Mouse (Mus musculus) heart, embryonic 14.5 days (tissue): Measurements from ENCODE around the gene Traip. TPM values are rescaled to one million over a fixed set of nuclear protein-coding genes. Genes with fewer than 3 reads are reported as not detected.

Experiments used
- ATAC-seq: fragments of 200-750 bp; cut with Nextera tagmentation; 2 replicates; pipeline ENCODE4 v1.8.0; 2017; ENCODE audit warnings: low read depth, moderate TSS enrichment; ENCODE audit not compliant: insufficient number of reproducible peaks, insufficient read depth, low FRiP score
- H3K27ac ChIP-seq, 2 experiments: fragments of 200-500 bp in 1 of 2; fragments of 300-500 bp in 1 of 2; sonication (generic) in 1 of 2; replicated peaks in 1 of 2; 2 replicates each; pipeline ENCODE4 v1.5.1; 2012 to 2014; ENCODE audit warnings: low read depth in 2 of 2, low read length in 2 of 2, control low read depth in 1 of 2, mild to moderate bottlenecking in 1 of 2, mixed read lengths in 1 of 2; ENCODE audit not compliant: control insufficient read depth in 1 of 2, insufficient read depth in 1 of 2
- H3K27me3 ChIP-seq: fragments of 300-500 bp; sonication (generic); 2 replicates; pipeline ENCODE4 v1.6.1; 2014; ENCODE audit warnings: mild to moderate bottlenecking, low read length, control low read depth; ENCODE audit not compliant: control insufficient read depth, insufficient read depth
- H3K36me3 ChIP-seq: fragments of 300-500 bp; sonication (generic); 2 replicates; pipeline ENCODE4 v1.6.1; 2014; ENCODE audit warnings: mild to moderate bottlenecking, control low read depth, low read length, mixed read lengths; ENCODE audit not compliant: control insufficient read depth, insufficient read depth
- H3K4me1 ChIP-seq, 2 experiments: fragments of 200-500 bp in 1 of 2; fragments of 300-500 bp in 1 of 2; sonication (generic) in 1 of 2; 2 replicates each; pipeline ENCODE4 v1.6.1; 2012 to 2014; ENCODE audit warnings: low read length in 2 of 2, control low read depth in 1 of 2, mixed read lengths in 1 of 2; ENCODE audit not compliant: control insufficient read depth in 2 of 2, insufficient read depth in 2 of 2
- H3K4me2 ChIP-seq: fragments of 300-500 bp; sonication (generic); 2 replicates; pipeline ENCODE4 v1.6.1; 2014; ENCODE audit warnings: mild to moderate bottlenecking, low read length
- H3K4me3 ChIP-seq, 2 experiments: fragments of 200-500 bp in 1 of 2; fragments of 300-500 bp in 1 of 2; sonication (generic) in 1 of 2; 2 replicates each; pipeline ENCODE4 v1.5.1; 2012 to 2014; ENCODE audit warnings: low read length in 2 of 2, mild to moderate bottlenecking in 2 of 2, control low read depth in 1 of 2, low read depth in 1 of 2, moderate library complexity in 1 of 2; ENCODE audit not compliant: control insufficient read depth in 1 of 2, insufficient read depth in 1 of 2
- H3K9ac ChIP-seq: fragments of 300-500 bp; sonication (generic); 2 replicates; pipeline ENCODE4 v1.6.1; 2014; ENCODE audit warnings: mild to moderate bottlenecking, low read length
- H3K9me3 ChIP-seq: fragments of 300-500 bp; sonication (generic); 2 replicates; pipeline ENCODE4 v1.6.1; 2016; ENCODE audit warnings: low read length, control low read depth; ENCODE audit not compliant: control insufficient read depth
- WGBS: fragments of 180-500 bp; shearing (Covaris S2); extraction: QIAGEN DNeasy Blood & Tissue Kit; methylation state at CpG from one replicate; pipeline ENCODE4 v1.1.7; 2014; 5-methylcytosine and 5-hydroxymethylcytosine counted together
- polyA plus RNA-seq: library from polyadenylated mRNA; unstranded; fragments of >200 nt; fragmentation: Nextera tagmentation; extraction: Ambion mirVana; gene quantifications from 2 replicates; pipeline ENCODE4 v1.2.1, GENCODE M21; 2014

Gene Traip
- polyA plus RNA-seq, 1 experiment from 2014 or later: 8.6 TPM

DNA sequence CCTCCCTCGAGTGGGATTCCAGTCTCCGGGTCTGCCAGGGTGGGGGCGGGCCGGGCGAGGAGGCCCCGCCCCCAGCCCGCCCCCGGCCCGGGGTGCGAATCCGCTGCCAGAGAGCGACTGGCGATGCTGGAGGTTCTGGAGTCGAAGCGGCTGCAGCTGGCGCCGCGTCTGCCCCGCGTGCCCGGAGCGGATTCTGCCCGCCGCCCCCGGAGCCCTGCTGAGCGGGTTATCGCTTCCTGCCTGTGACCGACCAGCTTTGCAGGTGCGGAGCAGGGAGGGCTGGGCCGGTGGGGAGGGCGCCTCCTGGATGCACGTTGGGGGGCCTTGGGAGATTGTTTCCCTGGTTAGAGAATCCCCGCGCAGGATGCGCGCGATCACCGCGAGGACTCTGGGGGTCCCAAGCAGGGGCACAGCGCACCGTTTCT is 14.1 kb upstream of the Traip start:
- Histone ChIP-seq H3K27me3 (peaks cover 47% of the 10 kb centered on the region), H3K4me1 (peaks cover 0 to 13% of the 10 kb centered on the region in 2 experiments; a peak in 2 of 4 replicates), H3K9me3 (no peaks in the 10 kb centered on the region), H3K4me2 (peak overlapping the region; percentile 90), H3K27ac (no peak overlapping the region), H3K9ac (peak overlapping the region; percentile 68), H3K36me3 (no peaks in the 10 kb centered on the region), H3K4me3 (peak overlapping the region; percentile 42 to 49)
- 1% methylated on average over 41 of the region's 41 CpGs for WGBS
- ATAC-seq: no peak

DNA sequence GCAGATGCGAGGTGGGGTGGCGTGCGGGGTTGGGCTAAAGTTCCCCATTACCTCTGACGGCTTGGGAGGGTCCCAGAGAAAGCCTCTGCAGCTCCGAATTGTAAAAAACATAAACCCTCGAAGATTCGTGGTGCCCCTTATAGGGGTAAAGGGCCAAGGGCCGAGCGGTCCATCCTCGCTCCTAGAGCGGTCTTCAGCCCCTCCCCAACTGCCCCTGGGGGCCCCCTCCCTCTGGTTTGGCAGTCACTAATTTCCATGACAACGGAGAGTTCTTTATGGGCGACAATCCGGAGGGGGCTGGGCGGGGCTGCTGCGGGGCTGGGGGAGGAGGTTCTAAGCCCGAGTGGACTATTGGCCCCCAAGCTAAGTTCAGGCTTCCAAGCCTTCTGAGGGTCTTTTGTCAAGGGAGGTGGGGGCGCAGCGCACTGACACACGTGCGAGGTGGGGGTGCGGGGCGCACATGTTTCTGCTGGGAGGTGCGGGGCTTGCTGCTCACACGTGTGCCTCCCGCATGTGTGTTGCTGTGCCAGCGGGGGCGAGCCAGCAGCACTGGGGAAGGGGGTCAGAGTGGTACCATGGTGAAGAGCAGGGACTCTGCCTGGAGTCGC is 13.6 kb upstream of the Traip start:
- H3K27me3 ChIP-seq: peaks cover 47% of the 10 kb centered on the region
- peaks cover 0 to 13% of the 10 kb centered on the region in 2 experiments; a peak in 2 of 4 replicates for H3K4me1 ChIP-seq
- H3K36me3 ChIP-seq: no peaks in the 10 kb centered on the region
- no peak for ATAC-seq
- H3K27ac ChIP-seq: no peak overlapping the region
- peak overlapping the region; percentile 42 to 49 for H3K4me3 ChIP-seq
- peak overlapping the region; percentile 90 for H3K4me2 ChIP-seq
- WGBS: 5% methylated on average over 29 of the region's 29 CpGs
- no peaks in the 10 kb centered on the region for H3K9me3 ChIP-seq
- H3K9ac ChIP-seq: peak overlapping the region; percentile 68

DNA sequence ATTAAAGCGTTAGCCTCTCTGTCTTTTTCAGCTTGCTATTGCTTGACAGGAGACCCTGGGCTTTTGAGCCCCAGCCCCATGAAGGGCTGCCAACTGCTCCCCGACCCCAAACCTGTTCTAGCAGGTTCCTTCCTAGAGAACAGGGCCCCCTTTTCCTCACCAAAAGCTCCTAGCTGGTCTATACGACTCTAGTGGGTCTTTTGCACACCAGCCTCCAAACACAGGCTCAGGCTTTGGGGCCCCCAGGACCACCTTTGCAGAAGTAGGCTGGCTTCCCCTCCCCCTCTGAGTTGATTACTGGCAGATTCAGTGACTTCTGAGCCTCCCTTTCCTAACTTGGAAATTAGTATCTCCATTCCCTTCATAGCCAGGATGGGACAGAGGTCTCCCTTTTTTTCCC is 13.1 kb upstream of the Traip start:
- Histone ChIP-seq H3K36me3 (no peaks in the 10 kb centered on the region), H3K4me2 (0 out of 2 replicates have a peak overlapping the region, but pooled peaks have one; percentile 90), H3K4me3 (no peak overlapping the region), H3K9ac (no peak overlapping the region), H3K27ac (no peak overlapping the region), H3K4me1 (peaks cover 0 to 13% of the 10 kb centered on the region in 2 experiments; a peak in 2 of 4 replicates), H3K9me3 (no peaks in the 10 kb centered on the region), H3K27me3 (peaks cover 47% of the 10 kb centered on the region)
- 27% methylated on average over 3 of the region's 3 CpGs for WGBS
- no peak for ATAC-seq

DNA sequence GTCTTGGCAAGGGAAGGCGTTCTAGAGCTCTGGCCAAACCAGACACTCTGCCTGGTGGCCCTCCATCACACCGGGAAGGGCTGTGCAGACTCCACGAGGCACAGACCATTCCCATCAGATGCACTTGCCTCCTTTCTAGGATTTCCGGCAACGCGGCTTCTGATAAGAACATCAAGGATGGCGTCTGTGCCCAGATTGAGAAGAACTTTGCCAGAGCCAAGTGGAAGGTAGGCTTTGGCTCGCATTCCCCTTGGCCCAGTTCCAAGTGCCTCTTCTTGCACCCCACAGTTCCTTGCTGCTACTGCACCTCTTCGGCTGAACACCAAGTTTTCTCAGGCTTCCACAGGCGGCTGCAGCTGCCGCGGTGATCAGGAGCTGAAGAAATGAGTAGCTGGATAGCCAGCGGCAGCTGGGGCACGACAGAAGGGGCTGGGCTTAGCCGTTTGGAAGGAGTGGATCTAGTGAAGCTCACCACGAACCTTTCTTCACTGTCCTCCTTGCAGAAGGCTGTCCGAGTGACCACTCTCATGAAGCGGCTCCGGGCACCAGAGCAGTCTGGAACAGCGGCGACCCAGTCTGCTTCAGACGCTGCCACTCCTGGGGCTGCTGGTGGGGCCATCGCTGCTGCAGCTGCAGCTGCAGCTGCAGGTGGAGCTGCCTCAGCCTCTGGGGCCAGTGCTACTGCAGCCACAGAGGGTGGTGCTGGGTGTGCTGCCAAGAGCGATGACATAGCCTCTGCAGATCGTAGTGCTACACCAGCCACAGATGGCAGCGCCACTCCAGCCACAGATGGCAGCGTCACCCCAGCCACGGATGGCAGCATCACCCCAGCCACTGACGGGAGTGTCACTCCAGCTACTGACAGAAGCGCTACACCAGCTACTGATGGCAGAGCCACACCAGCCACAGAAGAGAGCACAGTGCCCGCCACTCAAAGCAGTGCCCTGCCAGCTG is 2.4 kb upstream of the Traip start:
- Histone ChIP-seq H3K9ac (no peak overlapping the region), H3K27me3 (no peaks in the 10 kb centered on the region), H3K9me3 (no peaks in the 10 kb centered on the region), H3K4me3 (no peak overlapping the region), H3K4me1 (peaks cover 3 to 8% of the 10 kb centered on the region in 2 experiments; a peak in 2 of 4 replicates), H3K4me2 (no peak overlapping the region), H3K36me3 (no peaks in the 10 kb centered on the region), H3K27ac (no peak overlapping the region)
- no peak for ATAC-seq
- WGBS: 82% methylated on average over 31 of the region's 31 CpGs

DNA sequence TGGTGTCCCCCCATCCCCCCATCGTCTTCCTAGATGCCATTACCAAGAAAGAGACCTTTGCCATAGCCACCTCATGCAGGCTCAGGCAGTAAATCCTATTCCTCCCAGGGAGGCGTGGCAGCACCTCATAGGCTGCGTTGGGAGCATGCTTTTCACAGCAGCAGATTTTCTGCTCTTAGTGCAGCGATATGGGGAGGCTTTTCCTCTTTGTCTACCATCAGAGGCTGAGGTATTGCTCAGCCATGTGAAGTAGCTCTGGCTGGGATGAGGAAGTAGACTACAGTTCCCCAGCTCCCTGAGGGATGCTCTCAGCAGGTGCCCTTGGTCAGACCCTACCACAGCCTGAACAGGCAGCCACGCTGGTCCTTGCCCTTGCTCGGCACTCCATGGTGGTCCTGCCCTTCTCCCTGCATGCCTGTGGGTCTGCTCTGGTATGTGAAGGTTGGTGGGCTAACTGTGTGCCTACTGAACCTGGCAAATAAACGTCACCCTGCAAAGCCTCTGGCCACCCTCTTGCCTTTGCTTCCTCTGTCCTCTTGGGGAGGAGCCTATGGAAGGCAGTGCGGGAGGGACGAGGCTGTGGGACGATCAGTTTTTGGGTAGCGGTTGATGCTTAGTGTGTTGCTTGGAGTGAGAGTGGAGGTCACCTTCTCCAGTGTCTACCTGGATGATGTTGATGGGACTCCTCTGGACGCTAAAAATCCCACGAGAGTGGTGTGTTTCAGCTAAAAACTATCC is 583 bp upstream of the Traip start:
- Histone ChIP-seq H3K9ac (no peak overlapping the region), H3K36me3 (no peaks in the 10 kb centered on the region), H3K27me3 (no peaks in the 10 kb centered on the region), H3K4me3 (no peak overlapping the region), H3K27ac (no peak overlapping the region), H3K4me2 (no peak overlapping the region), H3K4me1 (peaks cover 3 to 8% of the 10 kb centered on the region in 2 experiments; a peak in 2 of 4 replicates), H3K9me3 (no peaks in the 10 kb centered on the region)
- WGBS: 78% methylated on average over 13 of the region's 13 CpGs
- ATAC-seq: no peak

DNA sequence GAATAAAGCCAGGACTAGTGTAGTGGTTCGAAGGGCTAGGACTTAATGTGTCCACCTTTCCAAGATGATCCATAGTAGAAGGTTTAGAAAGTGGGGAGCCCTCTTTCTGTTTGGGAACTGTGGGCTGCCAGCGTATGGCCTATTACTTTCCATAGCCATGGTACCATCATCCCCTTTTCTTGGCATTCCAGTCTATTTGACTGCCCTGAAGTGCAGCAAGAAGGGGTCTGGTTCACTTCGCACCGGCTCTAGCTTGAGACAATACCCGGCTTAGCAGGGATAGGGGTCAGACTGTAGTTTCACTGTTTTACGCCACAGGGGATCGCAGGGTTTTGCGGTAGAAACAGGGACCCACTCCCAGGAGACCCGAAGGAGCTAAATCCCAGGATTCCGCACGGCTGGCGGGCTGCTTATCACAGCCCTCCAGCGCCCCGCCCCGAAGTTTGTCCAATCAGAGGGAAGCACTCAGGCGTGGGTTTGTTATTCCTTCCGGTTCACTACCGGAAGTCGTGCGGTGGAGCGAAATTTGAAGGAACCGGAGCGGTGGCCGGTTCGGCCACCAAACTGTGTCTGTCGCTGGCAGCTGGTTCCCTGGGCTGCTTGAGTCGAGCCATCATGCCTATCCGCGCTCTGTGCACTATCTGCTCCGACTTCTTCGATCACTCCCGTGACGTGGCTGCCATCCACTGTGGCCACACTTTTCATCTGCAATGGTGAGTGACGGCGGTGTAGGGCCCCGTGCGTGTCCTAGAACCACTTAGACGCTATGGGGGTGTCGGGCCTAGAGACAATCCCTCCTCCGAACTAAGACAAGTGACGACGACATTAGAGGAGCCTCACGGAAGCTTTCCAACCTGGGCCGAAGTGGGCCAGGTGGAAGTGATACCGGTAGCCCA is 772 bp downstream of the Traip start:
- Histone ChIP-seq H3K4me1 (peaks cover 3 to 8% of the 10 kb centered on the region in 2 experiments; a peak in 2 of 4 replicates), H3K4me3 (peak overlapping the region; percentile 69 to 97), H3K36me3 (no peaks in the 10 kb centered on the region), H3K27ac (peak overlapping the region; percentile 61 to 88; a peak in 3 of 4 replicates), H3K9ac (peak overlapping the region; percentile 76), H3K9me3 (no peaks in the 10 kb centered on the region), H3K27me3 (no peaks in the 10 kb centered on the region), H3K4me2 (peak overlapping the region; percentile 75)
- peak; percentile 79; the same call in 1 of the 2 replicates for ATAC-seq
- WGBS: 14% methylated on average over 45 of the region's 45 CpGs
